Mouse (Mus musculus): Measurements from ENCODE around the gene Zscan20. TPM values are rescaled to one million over a fixed set of nuclear protein-coding genes. Genes with fewer than 3 reads are reported as not detected.

The Zscan20 gene
- polyA plus RNA-seq, 1 experiment from 2014 or later = 3.9 TPM

DNA sequence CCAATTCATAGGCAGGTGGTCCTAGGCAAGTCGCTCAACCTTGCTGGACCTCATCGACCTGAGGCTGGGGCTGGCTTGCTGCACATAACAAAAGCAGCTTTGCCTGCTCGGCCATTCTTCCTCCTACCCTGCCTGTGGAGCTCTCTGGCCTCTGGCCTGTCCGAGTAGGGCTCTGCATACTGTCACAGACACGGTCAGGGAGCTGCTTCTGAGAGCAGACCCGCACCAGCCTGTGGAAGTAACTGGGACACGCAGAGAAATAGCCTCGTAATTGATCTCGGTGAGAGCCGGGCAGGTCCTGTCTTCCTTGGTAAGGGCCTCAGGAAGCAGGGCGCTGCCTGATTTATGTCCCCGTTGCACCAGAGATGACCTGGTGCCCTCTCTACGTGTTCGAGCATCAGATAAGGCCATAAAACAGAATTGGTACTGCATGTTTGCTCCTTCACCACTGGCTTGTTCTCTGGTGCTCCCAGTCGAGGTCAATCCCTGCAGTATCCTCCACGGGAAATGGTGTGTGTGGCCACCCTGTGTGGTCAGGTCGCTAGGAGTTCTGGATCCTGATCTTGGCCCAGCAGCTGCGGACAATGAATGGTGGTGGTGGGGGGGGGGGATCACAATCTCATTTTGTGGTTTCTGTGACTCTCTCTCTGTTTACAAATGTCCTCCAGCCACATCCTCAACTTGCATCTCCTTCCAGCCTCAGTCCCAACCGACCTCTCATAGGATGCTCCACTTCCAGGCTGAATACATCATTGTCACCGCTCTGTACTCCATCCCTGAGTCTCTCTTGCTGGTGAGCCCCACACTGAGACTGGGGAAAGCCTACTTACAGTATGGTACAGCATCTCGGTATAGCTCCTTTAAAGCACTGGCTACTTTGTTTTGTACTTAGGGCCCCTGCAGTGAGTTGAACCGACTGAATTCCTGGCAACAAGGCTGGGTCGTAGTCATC is 32.1 kb upstream of the Zscan20 start:
- Histone ChIP-seq H3K9me3 (ENCODE audit: control insufficient read depth, low read depth, low read length) (no peaks in the 10 kb centered on the region), H3K27ac (ENCODE audit: low read length) (no peak overlapping the region; the same call in 1 of the 2 replicates), H3K4me1 (ENCODE audit: control insufficient read depth, insufficient read depth, low read length) (peaks cover 31% of the 10 kb centered on the region), H3K27me3 (ENCODE audit: control insufficient read depth, insufficient read depth, low read length) (no peaks in the 10 kb centered on the region), H3K4me2 (replicated peaks; ENCODE audit: low read depth, low read length) (no peak overlapping the region), H3K4me3 (ENCODE audit: low read depth, low read length) (no peak overlapping the region), H3K36me3 (ENCODE audit: control insufficient read depth, insufficient read depth, low read length) (no peaks in the 10 kb centered on the region), H3K9ac (replicated peaks; ENCODE audit: low read depth, low read length) (no peak overlapping the region)
- 34% methylated on average over 23 of the region's 23 CpGs for WGBS
- ATAC-seq (ENCODE audit: insufficient number of reproducible peaks, insufficient read depth, low FRiP score, low read depth) = no peak; the same call in 1 of the 2 replicates

DNA sequence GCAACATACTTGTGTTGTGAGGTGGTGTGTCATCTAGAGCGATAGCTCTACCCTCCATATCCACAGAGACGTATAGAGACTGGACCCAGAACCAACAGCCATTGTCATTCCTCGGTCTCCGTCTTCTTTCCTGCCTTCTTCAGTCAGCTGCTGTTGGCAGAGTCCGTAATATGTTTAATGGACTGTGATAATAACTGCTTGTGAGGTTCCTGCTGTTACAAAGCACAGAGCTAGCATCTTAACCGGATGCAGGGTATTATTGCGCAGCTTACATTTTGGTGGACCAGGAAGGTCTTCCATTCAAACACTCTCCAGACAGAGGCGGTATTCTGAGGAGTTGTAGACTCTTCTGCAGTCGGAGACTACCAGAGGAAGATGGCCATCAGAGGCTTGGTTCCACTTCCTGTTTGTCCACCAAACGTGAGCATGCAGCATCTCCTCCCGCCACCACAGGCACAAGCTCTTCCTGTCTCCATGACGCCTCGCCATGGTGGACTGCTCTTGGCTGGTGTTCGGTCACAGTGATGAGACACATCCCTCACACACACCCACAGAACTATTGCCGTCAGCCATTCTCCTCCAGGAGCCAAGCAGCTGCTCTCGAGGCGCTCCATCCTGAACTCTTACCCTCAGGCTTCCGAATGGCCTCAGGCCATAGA is 28.5 kb upstream of the Zscan20 start:
- H3K27me3 ChIP-seq (ENCODE audit: control insufficient read depth, insufficient read depth, low read length) = no peaks in the 10 kb centered on the region
- no peak for ATAC-seq (ENCODE audit: insufficient number of reproducible peaks, insufficient read depth, low FRiP score, low read depth)
- H3K4me2 ChIP-seq (replicated peaks; ENCODE audit: low read depth, low read length) = no peak overlapping the region
- peak overlapping the region; percentile 67; the same call in 1 of the 2 replicates for H3K27ac ChIP-seq (ENCODE audit: low read length)
- no peak overlapping the region for H3K9ac ChIP-seq (replicated peaks; ENCODE audit: low read depth, low read length)
- H3K36me3 ChIP-seq (ENCODE audit: control insufficient read depth, insufficient read depth, low read length) = no peaks in the 10 kb centered on the region
- no peaks in the 10 kb centered on the region for H3K9me3 ChIP-seq (ENCODE audit: control insufficient read depth, low read depth, low read length)
- H3K4me1 ChIP-seq (ENCODE audit: control insufficient read depth, insufficient read depth, low read length) = peaks cover 38% of the 10 kb centered on the region
- WGBS = 85% methylated on average over 18 of the region's 18 CpGs
- no peak overlapping the region for H3K4me3 ChIP-seq (ENCODE audit: low read depth, low read length)

DNA sequence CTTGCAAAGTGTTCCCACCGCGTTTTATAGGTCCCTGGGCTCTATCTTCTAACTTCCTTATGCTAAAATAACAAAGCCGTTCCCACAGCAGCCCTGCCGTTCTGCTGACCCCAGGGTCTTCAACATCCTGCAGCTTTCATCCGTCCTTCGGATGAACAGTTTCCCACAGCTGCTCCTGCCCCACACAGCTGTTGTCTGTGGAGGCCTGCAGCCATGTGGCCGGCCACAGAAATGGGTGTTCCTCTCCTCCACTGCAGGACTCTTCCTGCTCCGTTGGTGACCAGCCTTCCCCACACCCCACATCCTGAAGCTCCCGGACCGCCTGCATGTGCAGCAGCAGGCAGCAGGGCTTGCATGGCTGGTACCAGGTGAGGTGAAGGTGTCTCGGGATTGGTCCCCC is 27.4 kb upstream of the Zscan20 start:
- Histone ChIP-seq H3K27ac (ENCODE audit: low read length) (peak overlapping the region; percentile 82), H3K4me2 (replicated peaks; ENCODE audit: low read depth, low read length) (no peak overlapping the region), H3K27me3 (ENCODE audit: control insufficient read depth, insufficient read depth, low read length) (no peaks in the 10 kb centered on the region), H3K4me3 (ENCODE audit: low read depth, low read length) (no peak overlapping the region), H3K36me3 (ENCODE audit: control insufficient read depth, insufficient read depth, low read length) (no peaks in the 10 kb centered on the region), H3K9me3 (ENCODE audit: control insufficient read depth, low read depth, low read length) (no peaks in the 10 kb centered on the region), H3K4me1 (ENCODE audit: control insufficient read depth, insufficient read depth, low read length) (peaks cover 29% of the 10 kb centered on the region), H3K9ac (replicated peaks; ENCODE audit: low read depth, low read length) (no peak overlapping the region)
- 25% methylated on average over 11 of the region's 11 CpGs for WGBS
- ATAC-seq (ENCODE audit: insufficient number of reproducible peaks, insufficient read depth, low FRiP score, low read depth) = no peak; the same call in 1 of the 2 replicates

DNA sequence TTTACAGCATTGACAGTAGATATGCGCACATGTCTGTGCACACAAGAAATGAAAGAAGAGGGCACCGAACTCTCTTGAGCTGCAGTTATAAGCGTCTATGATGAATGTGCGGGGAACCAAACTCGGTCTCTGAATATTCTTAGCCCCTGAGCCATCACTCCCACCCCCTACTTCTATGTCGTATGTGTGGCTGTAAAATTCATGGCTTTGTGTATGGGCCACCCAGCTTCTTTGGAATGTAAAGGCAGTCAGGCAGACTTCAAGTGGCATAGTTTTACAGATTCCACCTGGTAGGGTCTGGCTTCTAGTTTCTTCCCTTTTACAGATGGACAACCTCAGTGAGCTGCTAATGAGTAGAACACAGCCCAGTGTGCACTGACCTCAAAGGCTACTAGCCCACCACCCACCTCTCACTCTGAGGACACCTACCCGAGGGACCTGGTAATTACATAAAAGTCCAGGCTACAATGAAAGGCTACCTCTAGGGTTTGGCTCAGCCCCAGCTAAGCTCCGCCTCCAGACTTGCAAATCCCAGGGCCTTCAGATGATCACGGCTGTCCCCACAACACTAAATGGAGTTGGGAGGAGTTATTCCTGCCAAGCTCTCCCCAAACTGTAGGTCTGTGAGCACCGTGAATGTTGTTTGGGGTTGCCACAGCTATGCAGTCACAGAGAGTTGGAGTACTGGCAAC is 26.1 kb upstream of the Zscan20 start:
- no peak overlapping the region for H3K4me2 ChIP-seq (replicated peaks; ENCODE audit: low read depth, low read length)
- no peak overlapping the region for H3K4me3 ChIP-seq (ENCODE audit: low read depth, low read length)
- peaks cover 32% of the 10 kb centered on the region for H3K4me1 ChIP-seq (ENCODE audit: control insufficient read depth, insufficient read depth, low read length)
- no peak overlapping the region for H3K9ac ChIP-seq (replicated peaks; ENCODE audit: low read depth, low read length)
- H3K36me3 ChIP-seq (ENCODE audit: control insufficient read depth, insufficient read depth, low read length) = no peaks in the 10 kb centered on the region
- no peaks in the 10 kb centered on the region for H3K27me3 ChIP-seq (ENCODE audit: control insufficient read depth, insufficient read depth, low read length)
- 33% methylated on average over 10 of the region's 10 CpGs for WGBS
- H3K27ac ChIP-seq (ENCODE audit: low read length) = peak overlapping the region; percentile 82
- ATAC-seq (ENCODE audit: insufficient number of reproducible peaks, insufficient read depth, low FRiP score, low read depth) = no peak
- no peaks in the 10 kb centered on the region for H3K9me3 ChIP-seq (ENCODE audit: control insufficient read depth, low read depth, low read length)

DNA sequence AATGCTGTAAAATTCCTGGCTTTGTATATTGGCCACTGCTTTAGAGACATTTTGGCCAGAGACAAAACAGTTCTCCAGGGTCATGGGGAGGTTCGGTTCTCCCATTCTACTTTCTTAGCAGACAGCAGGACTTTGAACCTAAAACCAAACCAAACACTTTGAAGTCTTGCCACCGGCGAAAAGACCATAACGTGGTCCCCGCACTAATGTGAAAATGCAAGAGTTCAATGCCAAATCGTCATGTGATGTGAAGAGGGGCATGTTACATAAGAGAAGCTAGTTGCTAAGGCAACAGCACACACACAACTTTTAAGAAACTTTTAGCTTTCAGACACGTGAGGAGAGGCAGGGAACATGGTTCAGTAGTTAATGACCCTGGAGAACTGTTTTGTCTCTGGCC is 25.6 kb upstream of the Zscan20 start:
- WGBS = 63% methylated on average over 7 of the region's 7 CpGs
- Histone ChIP-seq H3K4me3 (ENCODE audit: low read depth, low read length) (no peak overlapping the region), H3K4me2 (replicated peaks; ENCODE audit: low read depth, low read length) (no peak overlapping the region), H3K27ac (ENCODE audit: low read length) (no peak overlapping the region), H3K9me3 (ENCODE audit: control insufficient read depth, low read depth, low read length) (no peaks in the 10 kb centered on the region), H3K9ac (replicated peaks; ENCODE audit: low read depth, low read length) (no peak overlapping the region), H3K4me1 (ENCODE audit: control insufficient read depth, insufficient read depth, low read length) (peaks cover 32% of the 10 kb centered on the region), H3K27me3 (ENCODE audit: control insufficient read depth, insufficient read depth, low read length) (no peaks in the 10 kb centered on the region), H3K36me3 (ENCODE audit: control insufficient read depth, insufficient read depth, low read length) (no peaks in the 10 kb centered on the region)
- ATAC-seq (ENCODE audit: insufficient number of reproducible peaks, insufficient read depth, low FRiP score, low read depth) = no peak

DNA sequence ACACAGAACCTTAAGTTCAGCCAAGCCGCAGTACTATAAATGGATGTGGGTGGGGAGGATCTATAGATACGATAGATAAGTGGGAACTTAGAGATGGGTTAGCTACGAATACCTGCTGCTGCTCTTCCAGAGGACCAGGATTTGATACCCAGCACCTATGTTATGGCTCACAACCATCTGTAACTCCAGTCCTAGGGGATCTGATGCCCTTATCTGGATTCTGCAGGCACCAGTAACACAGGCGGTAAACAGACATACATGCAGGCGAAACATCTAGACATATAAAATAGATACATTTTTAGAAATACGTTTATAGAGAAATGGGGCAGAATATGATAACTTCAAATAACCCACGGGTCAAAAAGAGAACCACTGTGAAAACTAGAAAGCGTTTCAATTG is 11.2 kb upstream of the Zscan20 start:
- no peaks in the 10 kb centered on the region for H3K27me3 ChIP-seq (ENCODE audit: control insufficient read depth, insufficient read depth, low read length)
- WGBS = 86% methylated on average over 8 of the region's 8 CpGs
- no peaks in the 10 kb centered on the region for H3K36me3 ChIP-seq (ENCODE audit: control insufficient read depth, insufficient read depth, low read length)
- no peak overlapping the region for H3K9ac ChIP-seq (replicated peaks; ENCODE audit: low read depth, low read length)
- H3K9me3 ChIP-seq (ENCODE audit: control insufficient read depth, low read depth, low read length) = peaks cover 4% of the 10 kb centered on the region; the same call in 1 of the 2 replicates
- H3K4me2 ChIP-seq (replicated peaks; ENCODE audit: low read depth, low read length) = no peak overlapping the region
- ATAC-seq (ENCODE audit: insufficient number of reproducible peaks, insufficient read depth, low FRiP score, low read depth) = no peak
- H3K4me1 ChIP-seq (ENCODE audit: control insufficient read depth, insufficient read depth, low read length) = 0 out of 2 replicates have a peak, but pooled peaks cover 6% of the 10 kb centered on the region
- H3K4me3 ChIP-seq (ENCODE audit: low read depth, low read length) = no peak overlapping the region
- no peak overlapping the region for H3K27ac ChIP-seq (ENCODE audit: low read length)

DNA sequence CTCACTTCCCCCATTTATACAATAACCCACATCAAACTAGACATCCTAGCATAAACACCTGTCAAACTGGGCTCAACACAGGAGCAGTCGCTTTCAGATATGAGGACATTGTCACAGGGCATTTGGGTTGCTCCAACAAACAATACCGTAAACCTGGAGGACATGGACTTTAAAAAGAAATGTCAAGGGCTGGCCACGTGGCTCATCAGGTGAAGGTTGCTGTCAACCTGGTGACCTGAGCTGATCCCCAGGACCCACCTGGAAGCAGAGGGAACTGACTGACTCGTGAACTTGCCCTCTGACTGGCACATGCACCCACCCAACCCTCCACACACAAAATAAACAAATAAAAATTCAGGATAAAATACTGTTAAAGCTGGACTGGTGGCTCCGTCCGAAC is 10.7 kb upstream of the Zscan20 start:
- Histone ChIP-seq H3K9ac (replicated peaks; ENCODE audit: low read depth, low read length) (no peak overlapping the region), H3K27me3 (ENCODE audit: control insufficient read depth, insufficient read depth, low read length) (no peaks in the 10 kb centered on the region), H3K9me3 (ENCODE audit: control insufficient read depth, low read depth, low read length) (peaks cover 4% of the 10 kb centered on the region; the same call in 1 of the 2 replicates), H3K4me2 (replicated peaks; ENCODE audit: low read depth, low read length) (no peak overlapping the region), H3K4me3 (ENCODE audit: low read depth, low read length) (no peak overlapping the region), H3K36me3 (ENCODE audit: control insufficient read depth, insufficient read depth, low read length) (no peaks in the 10 kb centered on the region), H3K27ac (ENCODE audit: low read length) (no peak overlapping the region), H3K4me1 (ENCODE audit: control insufficient read depth, insufficient read depth, low read length) (0 out of 2 replicates have a peak, but pooled peaks cover 6% of the 10 kb centered on the region)
- ATAC-seq (ENCODE audit: insufficient number of reproducible peaks, insufficient read depth, low FRiP score, low read depth) = no peak
- WGBS = 61% methylated on average over 6 of the region's 6 CpGs

DNA sequence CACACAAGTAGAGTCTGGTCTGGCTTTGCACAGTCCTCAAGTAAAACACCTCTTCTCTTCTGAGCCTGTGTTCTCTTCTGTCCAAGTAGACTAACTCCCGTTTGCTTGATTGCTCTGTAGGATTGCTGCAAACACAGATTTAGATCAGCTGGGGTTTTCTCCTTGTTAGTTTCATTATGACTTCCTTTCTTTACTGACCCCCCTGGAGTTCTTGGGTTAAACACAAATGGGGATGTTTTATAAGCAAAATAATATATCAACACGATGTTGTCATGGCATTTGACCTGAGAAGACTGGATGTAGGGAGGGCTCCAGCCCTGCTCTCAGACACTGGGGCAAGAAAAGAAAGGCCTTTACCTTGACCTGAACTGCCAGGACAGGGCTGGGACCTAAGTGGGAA is 9.1 kb upstream of the Zscan20 start:
- ATAC-seq (ENCODE audit: insufficient number of reproducible peaks, insufficient read depth, low FRiP score, low read depth) = no peak
- H3K36me3 ChIP-seq (ENCODE audit: control insufficient read depth, insufficient read depth, low read length) = no peaks in the 10 kb centered on the region
- no peaks in the 10 kb centered on the region for H3K27me3 ChIP-seq (ENCODE audit: control insufficient read depth, insufficient read depth, low read length)
- 0 out of 2 replicates have a peak, but pooled peaks cover 6% of the 10 kb centered on the region for H3K4me1 ChIP-seq (ENCODE audit: control insufficient read depth, insufficient read depth, low read length)
- no peak overlapping the region for H3K27ac ChIP-seq (ENCODE audit: low read length)
- H3K9me3 ChIP-seq (ENCODE audit: control insufficient read depth, low read depth, low read length) = no peaks in the 10 kb centered on the region
- H3K4me3 ChIP-seq (ENCODE audit: low read depth, low read length) = no peak overlapping the region
- no peak overlapping the region for H3K4me2 ChIP-seq (replicated peaks; ENCODE audit: low read depth, low read length)
- no peak overlapping the region for H3K9ac ChIP-seq (replicated peaks; ENCODE audit: low read depth, low read length)
- 34% methylated on average over 2 of the region's 2 CpGs for WGBS

All from stomach, embryonic 14.5 days (tissue).